Mouse (Mus musculus): ENCODE data around the gene Srp14.
A peak's percentile ranks its signal among the peaks of the same experiment; 100 is the strongest.

The Srp14 gene

GRCm38 (mm10) chr2:118479550-118479909, at the start of gene Srp14:
Gene Srp14 (minus strand): TSS chr2:118479711.
- DNase-seq (ENCODE audit: low spot score), result peak; percentile 94

GRCm38 (mm10) chr2:118526545-118526944, 47.0 kb upstream of the Srp14 start:
- no peak for DNase-seq (ENCODE audit: low spot score)

- DNase-seq (ENCODE audit: low spot score), result no peak
Measured at GRCm38 (mm10) chr2:118524811-118525210, 45.3 kb upstream of the Srp14 start.

- DNase-seq (ENCODE audit: low spot score), result no peak
Measured at GRCm38 (mm10) chr2:118523163-118523730, 43.7 kb upstream of the Srp14 start.

GRCm38 (mm10) chr2:118522265-118522664, 42.8 kb upstream of the Srp14 start:
- DNase-seq (ENCODE audit: low spot score), result no peak

GRCm38 (mm10) chr2:118520042-118520933, 40.8 kb upstream of the Srp14 start:
- peak; percentile 73 for DNase-seq (ENCODE audit: low spot score)

GRCm38 (mm10) chr2:118512418-118513377, 33.2 kb upstream of the Srp14 start:
- DNase-seq (ENCODE audit: low spot score), result no peak

- DNase-seq (ENCODE audit: low spot score), result no peak
Measured at GRCm38 (mm10) chr2:118511779-118512417, 32.4 kb upstream of the Srp14 start.

GRCm38 (mm10) chr2:118510447-118511310, 31.2 kb upstream of the Srp14 start:
- DNase-seq (ENCODE audit: low spot score), result peak; percentile 87

- no peak for DNase-seq (ENCODE audit: low spot score)
Measured at GRCm38 (mm10) chr2:118509688-118510446, 30.4 kb upstream of the Srp14 start.

GRCm38 (mm10) chr2:118507126-118507525, 27.6 kb upstream of the Srp14 start:
- no peak for DNase-seq (ENCODE audit: low spot score)

GRCm38 (mm10) chr2:118500191-118500590, 20.7 kb upstream of the Srp14 start:
- DNase-seq (ENCODE audit: low spot score), result no peak

GRCm38 (mm10) chr2:118499135-118499961, 19.8 kb upstream of the Srp14 start:
- no peak for DNase-seq (ENCODE audit: low spot score)

- no peak for DNase-seq (ENCODE audit: low spot score)
Measured at GRCm38 (mm10) chr2:118498476-118498875, 19.0 kb upstream of the Srp14 start.

GRCm38 (mm10) chr2:118497890-118498289, 18.4 kb upstream of the Srp14 start:
- DNase-seq (ENCODE audit: low spot score), result no peak

GRCm38 (mm10) chr2:118495024-118495423, 15.5 kb upstream of the Srp14 start:
- no peak for DNase-seq (ENCODE audit: low spot score)

GRCm38 (mm10) chr2:118491741-118492395, 12.4 kb upstream of the Srp14 start:
- DNase-seq (ENCODE audit: low spot score), result no peak

- no peak for DNase-seq (ENCODE audit: low spot score)
Measured at GRCm38 (mm10) chr2:118491281-118491731, 11.8 kb upstream of the Srp14 start.

Data from testis, postnatal 14 days (tissue).